Mouse (Mus musculus) CD8-positive naive resting alpha-beta T cell, adult 57 days (primary cell): ENCODE results near the gene Cflar. TPM values are rescaled to one million over a fixed set of nuclear protein-coding genes. Genes with fewer than 3 reads are reported as not detected.

Experiments
- total RNA-seq: library from RNA; stranded (reverse); gene quantifications from one replicate; pipeline ENCODE4 v1.2.4, GENCODE M21; 2023

Cflar gene
- 124 TPM for total RNA-seq

DNA sequence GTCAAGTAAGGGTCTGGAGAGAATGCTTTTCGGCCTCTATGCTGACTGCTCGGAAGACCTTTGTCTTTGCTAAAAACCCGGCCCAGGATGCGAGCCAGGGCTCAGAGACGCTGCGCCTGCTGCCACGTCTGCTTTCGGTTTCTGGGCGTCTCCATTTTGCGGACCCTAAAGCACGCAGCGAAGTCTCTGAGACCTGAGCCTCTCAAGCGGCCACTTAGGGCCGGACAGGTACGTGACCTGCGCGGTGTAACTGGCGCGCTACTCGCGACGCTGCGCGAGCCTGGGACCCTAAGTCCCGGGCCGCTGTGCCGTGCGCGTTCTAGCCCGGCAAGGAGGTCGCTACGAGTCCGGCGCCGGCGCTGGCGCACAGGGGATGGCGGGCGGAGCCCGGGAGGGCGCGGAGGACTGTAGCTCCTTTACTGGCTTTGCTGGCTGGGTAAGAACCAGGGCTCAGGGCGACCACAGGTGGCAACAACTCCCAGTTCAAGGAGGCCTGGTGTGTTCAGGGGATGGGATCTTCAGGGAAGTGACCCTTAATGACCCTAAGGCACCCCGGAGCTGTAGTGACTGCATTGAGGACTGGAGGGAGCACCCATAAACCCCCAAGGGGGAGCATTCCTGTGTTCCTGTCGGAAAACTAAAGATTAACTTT is at the start of gene Cflar:
TSS of gene Cflar (plus strand) at position 144 of the 652 bp plus-strand sequence.

DNA sequence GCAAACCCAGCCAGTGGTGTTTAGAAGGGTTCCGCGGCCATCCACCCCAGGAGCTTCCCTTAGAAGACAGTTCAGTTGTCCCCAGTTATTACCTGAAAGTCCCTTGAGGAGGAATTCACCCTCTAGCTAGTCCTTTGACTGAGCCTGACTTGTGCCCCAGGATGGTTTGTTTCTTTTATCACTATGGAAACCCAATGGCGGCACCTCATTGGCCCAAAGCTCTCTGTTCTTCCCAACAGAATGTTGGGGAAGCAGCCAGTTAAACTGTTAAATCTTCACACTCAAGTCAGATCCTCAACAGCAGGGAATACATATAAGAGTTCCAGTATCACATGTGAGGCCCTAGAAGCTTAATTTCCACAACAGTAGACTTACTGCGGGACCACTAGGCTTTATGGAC is 15.5 kb upstream of the Cflar start, which contains the start of gene Als2cr12:
TSS of gene Als2cr12 (minus strand) at position 180 of the 400 bp plus-strand sequence.

DNA sequence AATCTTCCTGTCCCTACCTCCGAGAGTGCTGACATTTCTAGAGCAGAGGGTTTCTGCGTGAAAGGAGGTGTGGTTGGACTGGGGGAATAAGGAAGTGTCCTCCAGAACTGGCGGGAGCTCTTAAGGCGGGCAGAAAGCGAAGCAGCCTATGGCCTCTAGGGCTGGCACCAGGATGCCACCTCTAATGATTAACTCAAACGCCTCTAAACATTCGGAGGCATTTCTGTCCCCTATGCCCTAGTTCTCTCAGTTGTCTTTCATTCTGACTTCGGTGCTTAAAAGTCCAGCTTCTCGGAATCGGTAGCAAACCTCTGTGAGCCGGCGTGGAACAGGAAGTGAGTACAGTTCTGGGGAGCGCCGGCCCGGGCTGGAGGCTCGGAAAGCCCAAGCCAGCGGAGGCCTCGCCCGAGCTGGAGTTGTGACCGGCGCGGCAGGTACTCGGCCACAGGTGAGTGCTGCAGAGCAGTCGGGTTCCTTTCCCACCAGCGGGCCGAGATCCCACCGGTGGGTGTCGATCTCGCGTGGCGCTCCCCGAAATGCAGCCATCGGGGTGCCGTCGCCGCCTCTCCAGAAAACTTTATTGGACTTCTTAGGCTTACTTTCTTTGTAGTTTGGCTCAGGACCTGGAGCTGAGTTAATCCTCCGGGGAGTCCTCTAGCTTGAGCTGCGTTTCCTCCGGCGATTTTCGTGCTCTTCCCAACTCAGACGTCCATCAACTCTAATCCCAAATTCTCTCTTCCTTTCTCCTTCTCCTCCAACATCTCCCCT is 84.2 kb downstream of the Cflar start, which contains the start of gene Casp8:
TSS of gene Casp8 (plus strand) at position 84 of the 768 bp plus-strand sequence.

Other genes with a start within 250 kb of the Cflar start
- gene Orc2, start 206.4 kb upstream of the Cflar start, total RNA-seq, result 31.2 TPM
- 19.5 TPM for gene Fam126b, start 125.2 kb upstream of the Cflar start, total RNA-seq
- 33.0 TPM for gene Ndufb3, start 125.1 kb upstream of the Cflar start, total RNA-seq
- not detected for gene Als2cr12, start 15.5 kb upstream of the Cflar start, total RNA-seq
- gene Casp8, start 83.9 kb downstream of the Cflar start, total RNA-seq, result 102 TPM